Mouse (Mus musculus) erythroblast, adult 5-6 weeks (primary cell): ENCODE measurements around the gene Olfr160. TPM values are rescaled to one million over a fixed set of nuclear protein-coding genes. Genes with fewer than 3 reads are reported as not detected.

ENCODE experiments used
- ATAC-seq: replicated peaks from 2 replicates; pipeline ENCODE4 v1.8.0; 2016; ENCODE audit warnings: moderate number of reproducible peaks, mild to moderate bottlenecking, moderate TSS enrichment, inconsistent platforms; ENCODE audit not compliant: poor library complexity, low FRiP score, severe bottlenecking
- total RNA-seq, 2 experiments: library from RNA; stranded (forward) in 1 of 2; stranded (reverse) in 1 of 2; fragments of 150-400 nt in 1 of 2; fragments of 200-764, 138-1000 nt in 1 of 2; gene quantifications; 2 replicates each; pipeline versions ENCODE4 v1.2.3 to v1.2.4; 2015 to 2017; ENCODE audit warnings: low replicate concordance in 2 of 2

Olfr160 gene
- total RNA-seq (2015; ENCODE audit: low replicate concordance) (not detected in 2 replicates), total RNA-seq (2017; ENCODE audit: low replicate concordance) (not detected in 2 replicates)

DNA sequence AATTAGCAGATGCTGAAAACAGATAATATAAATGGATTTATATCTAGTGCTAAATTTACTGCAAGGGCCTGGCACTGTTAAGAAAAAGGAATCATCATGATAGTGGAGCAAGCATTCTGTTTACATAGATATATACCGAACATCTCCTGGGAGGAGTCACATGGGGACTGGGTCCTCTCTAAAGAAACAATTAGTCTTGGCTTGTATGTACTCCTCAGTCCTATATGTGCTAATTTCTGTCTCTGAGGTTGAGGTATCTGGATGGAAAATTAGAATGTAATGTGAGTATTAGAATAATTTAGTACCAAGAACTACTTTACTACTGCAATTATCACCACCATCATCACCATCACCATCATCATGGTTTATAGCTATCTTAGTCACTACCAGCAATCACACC lies at the start of gene Olfr160:
Gene Olfr160 (minus strand): TSS at position 101 of the 400 bp plus-strand sequence.
- ATAC-seq, result no peak

DNA sequence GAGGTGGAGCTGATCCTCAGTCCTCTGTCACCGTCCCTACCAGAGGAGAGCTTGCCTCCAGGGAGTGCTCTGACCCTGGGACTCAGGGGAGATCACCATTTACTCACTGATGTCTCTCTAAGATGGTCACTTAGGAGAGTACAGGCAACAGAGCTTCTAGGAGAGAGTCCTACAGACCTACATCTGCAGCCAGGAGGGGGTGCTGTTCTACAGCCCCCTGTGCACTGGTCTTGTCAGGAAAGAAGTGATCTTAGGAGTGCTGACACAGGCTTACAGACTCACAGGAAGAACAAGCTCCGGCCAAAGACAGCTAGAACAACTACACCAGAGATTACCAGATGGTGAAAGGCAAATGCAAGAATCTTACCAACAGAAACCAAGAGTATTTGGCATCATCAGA lies 46.5 kb upstream of the Olfr160 start:
- ATAC-seq, result no peak

- ATAC-seq, result no peak
These were observed 45.7 kb upstream of the Olfr160 start for GRCm38 (mm10) chr9:37761728-37762127.

- no peak for ATAC-seq
These were observed 36.0 kb upstream of the Olfr160 start for GRCm38 (mm10) chr9:37752006-37752405.

GRCm38 (mm10) chr9:37751467-37751866 lies 35.4 kb upstream of the Olfr160 start:
- no peak for ATAC-seq

GRCm38 (mm10) chr9:37750319-37751075 lies 34.4 kb upstream of the Olfr160 start:
- no peak for ATAC-seq

DNA sequence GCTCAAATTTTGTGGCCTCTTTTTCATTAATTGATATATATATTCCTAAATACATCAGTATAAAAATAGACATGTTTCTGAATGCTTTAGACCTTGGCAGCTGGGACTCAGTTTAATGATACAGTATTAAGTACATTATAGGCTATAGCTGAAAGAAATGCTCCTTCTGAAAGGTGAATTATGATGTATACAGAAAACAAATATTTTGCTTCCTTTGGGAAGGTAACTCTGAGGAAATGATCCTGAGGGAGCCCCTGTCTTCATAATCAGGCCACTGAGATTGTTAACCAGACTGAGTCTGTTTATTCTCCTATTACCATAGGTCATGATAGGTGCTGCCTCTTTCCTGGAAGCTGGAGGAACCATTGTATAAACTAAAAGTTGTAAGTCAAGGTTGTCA lies 28.8 kb upstream of the Olfr160 start, which contains the start of gene Olfr874:
Gene Olfr874 (plus strand): TSS at position 301 of the 400 bp plus-strand sequence.
- no peak for ATAC-seq

GRCm38 (mm10) chr9:37734310-37734709 lies 18.3 kb upstream of the Olfr160 start:
- ATAC-seq, result no peak

DNA sequence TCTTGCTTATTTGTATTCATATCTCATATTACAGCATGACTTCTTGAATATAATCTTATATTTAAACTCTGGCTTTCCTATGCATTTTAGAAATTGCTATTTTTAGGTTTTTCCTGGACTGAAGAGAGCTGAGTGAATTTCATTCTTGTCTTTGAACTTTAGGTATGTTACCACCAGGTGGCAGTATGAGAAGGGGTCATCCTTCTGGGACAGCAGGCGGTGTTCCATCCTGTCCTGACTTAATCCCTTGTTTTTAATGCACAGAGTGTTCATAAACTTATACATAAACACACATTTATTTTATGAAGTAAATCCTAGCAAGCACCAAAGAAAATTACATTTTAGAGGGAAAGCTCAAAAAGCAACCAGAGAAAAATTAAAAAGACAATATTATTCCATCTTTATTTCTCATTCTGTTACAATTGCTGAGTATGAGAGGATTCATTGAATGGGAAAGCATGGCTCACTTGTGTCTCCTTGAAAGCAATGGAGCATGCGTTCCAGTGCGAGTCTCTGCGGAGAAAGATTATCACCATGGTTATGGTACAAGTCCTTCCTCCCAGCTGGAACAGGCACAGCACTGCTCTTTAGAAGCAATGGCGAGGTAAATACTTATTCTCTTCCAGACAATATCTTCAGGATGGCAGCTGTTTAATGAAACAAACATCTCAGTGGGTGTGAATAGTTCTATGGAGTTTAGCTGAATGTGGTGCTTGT lies 25.9 kb downstream of the Olfr160 start:
- ATAC-seq, result no peak

DNA sequence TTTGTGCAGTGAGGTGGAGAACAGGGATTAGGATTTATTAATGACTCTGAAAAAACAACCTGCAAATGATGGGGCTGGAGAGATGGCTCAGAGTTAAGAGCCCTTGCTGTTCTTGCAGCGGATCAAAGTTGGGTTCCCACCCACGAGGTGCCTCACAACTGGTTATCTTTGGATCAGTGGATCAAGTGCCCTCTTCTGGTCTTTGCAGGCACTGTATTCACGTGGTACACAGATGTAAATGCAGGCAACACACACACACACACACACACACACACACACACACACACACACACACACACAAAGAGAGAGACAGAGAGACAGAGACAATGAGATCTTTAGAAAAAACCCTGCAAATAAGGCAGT lies 28.1 kb downstream of the Olfr160 start:
- ATAC-seq, result no peak

DNA sequence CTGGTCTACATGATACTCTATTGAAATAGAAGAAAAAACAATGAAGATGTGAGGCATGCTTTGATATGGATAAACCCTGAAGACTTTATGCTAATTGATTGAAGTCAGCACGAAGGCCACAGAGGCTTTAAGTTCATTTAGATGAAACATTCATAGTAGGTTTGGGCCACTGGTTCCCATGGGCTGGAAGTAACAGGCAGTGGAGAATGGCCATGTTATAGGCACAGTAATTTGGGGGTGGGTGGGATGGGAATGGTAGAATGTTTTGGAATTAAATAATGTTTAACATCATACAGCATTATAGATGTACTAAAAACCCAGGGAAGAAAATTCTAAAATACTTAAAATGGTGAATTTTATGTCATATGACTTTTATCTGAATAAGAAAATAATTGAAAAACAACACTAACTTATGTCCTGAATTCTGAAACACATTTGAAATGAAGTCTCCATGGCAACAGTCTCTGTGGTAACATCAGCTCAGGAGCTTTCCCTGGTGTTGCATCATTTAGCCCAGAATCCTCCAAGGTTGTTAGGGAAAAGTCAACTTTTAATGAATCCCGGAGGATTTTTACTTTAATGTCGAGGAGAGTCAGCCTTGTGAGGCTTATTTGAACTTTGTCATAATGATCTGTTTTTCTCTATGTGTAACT lies 28.6 kb downstream of the Olfr160 start:
- no peak for ATAC-seq

GRCm38 (mm10) chr9:37681123-37681522 lies 34.9 kb downstream of the Olfr160 start:
- no peak for ATAC-seq

GRCm38 (mm10) chr9:37675287-37675686 lies 40.8 kb downstream of the Olfr160 start:
- no peak for ATAC-seq

DNA sequence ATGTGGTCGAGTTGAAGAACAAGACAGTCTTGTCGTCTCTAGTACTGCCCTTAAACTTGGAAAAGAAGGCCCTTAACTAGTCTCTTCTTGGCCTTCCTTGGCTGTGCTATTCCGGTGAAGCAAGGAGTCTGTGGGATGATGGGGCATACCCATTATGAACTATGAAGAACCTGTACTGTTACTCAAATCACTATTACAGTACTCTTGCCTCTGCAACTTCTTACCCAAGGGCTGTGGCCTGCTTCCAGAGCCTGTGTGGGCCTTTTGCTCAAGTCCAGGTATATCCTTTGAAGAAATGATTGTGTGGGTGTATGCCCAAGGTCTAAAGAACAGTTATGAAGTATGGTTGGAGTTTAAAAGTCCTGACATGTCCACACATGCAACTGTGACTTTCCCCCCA lies 45.8 kb downstream of the Olfr160 start:
- ATAC-seq, result no peak

DNA sequence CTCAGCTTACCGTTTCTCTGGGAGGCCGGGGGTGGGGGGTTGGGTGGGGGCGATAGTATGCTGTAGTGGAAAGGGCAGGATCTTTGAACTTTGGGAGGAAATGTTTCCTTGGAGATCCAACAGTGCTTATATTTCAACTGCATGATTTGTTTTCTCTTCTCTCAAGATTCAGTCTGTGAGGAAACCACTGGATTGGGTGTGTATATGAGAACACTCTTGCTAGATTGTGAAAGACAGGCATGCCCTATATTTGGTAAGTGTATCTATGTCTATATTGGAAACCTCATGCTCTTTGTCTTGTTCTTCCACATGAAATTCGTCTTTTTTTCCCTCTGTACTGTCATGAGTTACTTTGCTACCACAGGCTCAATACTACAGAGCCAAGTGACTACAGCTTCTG lies 46.4 kb downstream of the Olfr160 start:
- no peak for ATAC-seq

DNA sequence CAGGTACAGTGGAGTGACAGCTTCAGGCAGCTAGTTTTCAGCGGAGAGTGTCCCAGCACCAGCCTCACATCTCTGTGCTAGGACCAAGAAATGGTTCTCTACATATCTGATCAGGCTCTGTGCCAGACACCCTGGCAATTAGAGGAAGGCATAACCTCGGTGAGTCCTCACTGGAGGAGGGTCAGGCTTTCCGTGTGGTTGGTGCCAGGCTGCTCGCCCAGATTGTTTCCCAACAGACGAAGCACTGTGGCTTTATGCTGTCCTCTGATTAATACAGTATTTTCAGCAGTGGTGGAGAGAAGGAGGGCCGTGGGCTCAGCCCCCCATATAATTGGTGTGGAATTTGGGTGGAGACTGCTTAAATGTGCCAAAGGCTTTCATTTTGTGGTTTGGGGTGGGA lies 46.9 kb downstream of the Olfr160 start, which contains the start of gene Panx3:
Gene Panx3 (minus strand): TSS at position 121 of the 400 bp plus-strand sequence.
- ATAC-seq, result no peak

- no peak for ATAC-seq
These were observed 50.0 kb downstream of the Olfr160 start for GRCm38 (mm10) chr9:37666045-37666444.

- ATAC-seq, result no peak
These were observed 51.4 kb downstream of the Olfr160 start for GRCm38 (mm10) chr9:37664604-37665003.

GRCm38 (mm10) chr9:37663210-37663609 lies 52.8 kb downstream of the Olfr160 start:
- no peak for ATAC-seq

DNA sequence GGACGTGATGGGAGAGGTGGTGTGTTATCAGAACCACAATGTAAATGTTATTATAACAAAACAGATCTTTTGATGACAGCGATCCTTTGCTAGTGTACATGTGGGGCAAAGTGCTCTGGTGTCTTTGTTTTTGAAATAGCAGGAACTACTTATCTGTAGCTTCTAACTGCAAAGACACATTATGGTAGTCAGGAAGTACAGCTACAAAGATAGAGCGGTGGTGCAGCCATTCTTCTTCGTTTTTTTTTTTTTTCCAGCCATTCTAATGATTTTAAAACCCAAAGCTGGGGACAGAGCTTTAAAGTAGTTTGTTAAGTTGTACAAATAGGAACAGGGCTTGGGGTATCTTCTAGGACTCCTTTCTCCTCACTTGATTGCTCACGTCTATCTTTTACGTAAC lies 56.6 kb downstream of the Olfr160 start:
- ATAC-seq, result no peak
